Mouse (Mus musculus): ENCODE data around the gene Sds. TPM values are rescaled to one million over a fixed set of nuclear protein-coding genes. Genes with fewer than 3 reads are reported as not detected.

Gene Sds
- 6.9 and 8.2 TPM in 2 replicates for polyA plus RNA-seq (2012; rRNA removed)

DNA sequence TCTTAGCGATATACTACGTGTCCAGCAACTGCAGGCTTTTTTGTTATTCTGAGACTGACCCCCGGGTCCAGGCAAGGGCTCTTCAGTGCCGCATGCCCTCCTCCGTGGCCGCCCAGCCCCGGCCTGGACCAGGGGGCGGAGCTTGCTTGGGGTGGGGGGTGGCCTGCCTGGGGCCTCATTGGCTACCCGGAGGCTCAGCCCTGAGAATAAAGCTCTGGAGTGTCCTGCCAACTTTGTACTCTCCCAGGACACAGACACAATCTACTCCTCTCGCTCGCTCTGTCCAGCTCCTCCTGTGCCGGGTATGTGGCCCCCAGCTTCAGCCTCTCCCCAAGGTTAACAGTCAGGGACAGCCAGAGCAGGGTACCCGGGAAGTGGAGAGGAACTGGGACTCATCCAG is at the start of gene Sds:
Sds (plus strand) TSS at position 231 of the 400 bp plus-strand sequence.

DNA sequence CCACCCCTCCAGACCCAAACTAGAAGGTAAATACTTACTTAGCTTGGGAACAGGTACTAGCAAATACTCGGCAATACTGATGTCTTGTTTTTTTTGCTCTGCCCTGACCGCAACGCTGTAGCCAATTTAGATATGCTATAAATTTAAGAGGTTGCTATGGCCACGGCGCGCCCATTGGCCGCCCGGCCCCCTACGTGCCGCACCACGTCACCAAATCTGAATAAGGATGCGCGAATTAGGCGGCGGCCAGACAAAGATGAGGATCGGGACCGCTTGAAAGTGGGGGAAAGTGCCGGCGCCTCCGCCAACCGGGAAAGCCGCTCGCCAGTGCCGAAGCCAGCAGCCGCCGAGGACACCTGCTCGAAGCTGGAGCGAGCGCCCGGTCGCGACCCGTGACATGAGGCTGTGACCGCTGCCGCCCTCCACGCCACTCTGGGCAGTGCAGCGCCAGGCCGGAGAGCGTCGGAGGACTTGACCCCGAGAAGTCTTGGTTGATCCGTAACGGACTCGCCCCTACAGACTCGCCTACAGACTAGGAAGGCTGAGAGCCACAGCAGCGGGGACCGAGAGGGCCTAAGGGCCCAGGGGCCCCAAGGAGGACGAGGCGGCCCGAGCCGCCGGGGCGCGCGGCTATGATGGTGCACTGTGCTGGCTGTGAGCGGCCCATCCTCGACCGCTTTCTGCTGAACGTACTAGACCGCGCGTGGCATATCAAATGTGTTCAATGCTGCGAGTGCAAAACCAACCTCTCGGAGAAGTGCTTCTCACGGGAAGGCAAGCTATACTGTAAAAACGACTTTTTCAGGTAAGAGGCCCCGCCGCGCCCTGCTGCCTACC is 44.5 kb upstream of the Sds start, which contains the start of gene Lhx5:
Lhx5 (plus strand) TSS at position 51 of the 837 bp plus-strand sequence.

DNA sequence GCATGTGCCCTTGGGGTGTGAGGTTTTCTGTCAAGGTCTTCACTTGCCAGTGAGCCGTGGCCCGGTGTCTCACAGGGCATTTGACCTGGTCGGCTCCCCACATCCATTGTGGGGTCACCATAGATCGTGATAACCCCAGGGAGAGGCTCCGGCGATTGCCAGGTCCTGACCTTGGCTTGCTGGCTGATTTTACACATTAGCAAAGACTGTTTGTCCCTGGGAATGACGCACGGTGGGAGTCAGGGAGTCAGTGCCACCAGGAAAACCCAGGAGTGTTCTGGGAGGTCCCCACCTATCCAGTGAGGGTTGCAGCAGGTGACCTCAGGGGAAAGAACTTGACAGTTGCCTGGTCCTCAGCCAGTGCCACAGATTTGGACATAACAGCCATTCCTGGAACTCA is 3.6 kb upstream of the Sds start, which contains the start of gene Sdsl:
Sdsl (minus strand) TSS at position 41 of the 400 bp plus-strand sequence.

DNA sequence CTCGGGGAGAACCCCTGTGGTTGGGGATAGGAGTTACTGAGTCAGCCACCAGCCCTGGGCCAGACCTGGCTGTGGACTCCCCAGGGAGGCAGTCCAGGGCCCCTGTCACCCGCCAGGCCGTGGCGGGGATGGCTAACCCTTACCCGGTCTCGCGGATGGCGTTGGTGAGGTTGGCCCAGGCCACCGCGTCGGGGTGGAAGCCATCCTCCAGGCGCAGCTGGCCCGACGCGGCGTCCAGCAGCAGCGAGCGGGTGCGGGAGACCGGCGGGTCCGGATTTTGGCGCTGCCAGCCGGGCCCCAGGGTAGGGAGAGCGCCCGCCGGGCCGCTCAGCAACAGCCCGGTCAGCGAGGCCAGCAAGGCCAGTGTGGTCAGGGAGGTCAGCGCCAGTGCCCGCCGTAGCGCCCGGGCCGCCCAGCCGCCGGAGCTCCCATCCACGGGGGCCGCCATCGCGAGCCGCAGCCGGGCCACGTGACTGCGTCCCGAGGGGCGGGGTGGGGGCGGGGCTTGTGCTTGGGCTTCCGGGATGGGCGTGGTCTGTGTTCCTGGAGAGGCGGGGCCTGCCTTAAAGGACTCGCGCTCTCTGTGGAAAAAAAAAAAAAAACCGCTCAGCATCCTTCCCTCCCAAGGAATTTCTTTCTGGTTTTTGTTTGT is 26.9 kb downstream of the Sds start, which contains the start of gene Plbd2:
Plbd2 (minus strand) TSS at position 482 of the 652 bp plus-strand sequence.

DNA sequence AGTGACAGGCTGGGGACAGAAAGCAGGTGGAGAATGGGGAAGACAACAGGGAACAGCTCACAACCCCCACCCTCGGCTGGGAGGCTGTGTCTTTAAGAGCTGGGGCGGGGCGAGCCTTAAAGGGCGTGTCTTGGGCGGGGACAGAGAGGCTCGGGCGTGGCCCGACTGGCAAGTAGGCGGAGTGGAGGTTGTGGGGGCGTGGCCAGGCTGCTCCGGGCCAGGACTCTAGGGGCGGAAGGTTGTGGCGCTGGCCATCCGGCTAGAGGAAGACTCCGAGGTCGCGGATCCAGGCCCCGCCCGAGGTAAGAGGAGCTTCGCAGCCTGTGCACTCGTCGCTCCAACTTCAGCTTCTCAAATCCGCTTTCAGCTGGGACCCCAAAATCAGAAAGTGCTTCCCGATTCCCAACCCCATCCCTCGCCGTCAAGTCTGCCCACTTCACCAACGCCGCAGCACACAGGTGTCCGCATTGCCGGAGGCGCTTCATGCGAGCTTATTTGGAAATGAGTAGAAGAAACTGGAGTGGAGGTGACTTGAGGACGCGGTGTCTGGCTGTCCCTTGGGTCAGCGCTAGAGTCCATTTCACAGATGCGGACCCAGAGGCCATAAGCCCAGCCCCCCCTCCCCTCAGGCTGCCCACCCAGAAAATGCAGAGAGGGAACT is 34.8 kb downstream of the Sds start, which contains the start of gene Slc8b1:
Slc8b1 (plus strand) TSS at position 187 of the 661 bp plus-strand sequence.

Other genes with a start within 250 kb of the Sds start
- gene Lhx5, start 44.8 kb upstream of the Sds start, polyA plus RNA-seq (2012; rRNA removed), result not detected in 2 replicates
- 7.2 and 8.4 TPM in 2 replicates for gene Sdsl, start 3.7 kb upstream of the Sds start, polyA plus RNA-seq (2012; rRNA removed)
- 6.3 and 7.4 TPM in 2 replicates for gene Plbd2, start 27.1 kb downstream of the Sds start, polyA plus RNA-seq (2012; rRNA removed)
- 14.6 and 16.4 TPM in 2 replicates for gene Slc8b1, start 34.6 kb downstream of the Sds start, polyA plus RNA-seq (2012; rRNA removed)
- 16.8 and 21.7 TPM in 2 replicates for gene Tpcn1, start 112.1 kb downstream of the Sds start, polyA plus RNA-seq (2012; rRNA removed)
- gene Iqcd, start 112.5 kb downstream of the Sds start, polyA plus RNA-seq (2012; rRNA removed), result 1.6 and 2.4 TPM in 2 replicates
- 6.0 and 6.9 TPM in 2 replicates for gene Rita1, start 136.1 kb downstream of the Sds start, polyA plus RNA-seq (2012; rRNA removed)
- gene Ddx54, start 136.2 kb downstream of the Sds start, polyA plus RNA-seq (2012; rRNA removed), result 13.7 and 14.9 TPM in 2 replicates
- gene Cfap73, start 157.7 kb downstream of the Sds start, polyA plus RNA-seq (2012; rRNA removed), result not detected in 2 replicates
- 0.22 and 0.29 TPM in 2 replicates for gene Rasal1, start 172.3 kb downstream of the Sds start, polyA plus RNA-seq (2012; rRNA removed)
- 0.13 and 0.15 TPM in 2 replicates for gene Dtx1, start 235.4 kb downstream of the Sds start, polyA plus RNA-seq (2012; rRNA removed)